Mouse (Mus musculus): ENCODE data around the gene Rhbg.

Gene Rhbg

DNA sequence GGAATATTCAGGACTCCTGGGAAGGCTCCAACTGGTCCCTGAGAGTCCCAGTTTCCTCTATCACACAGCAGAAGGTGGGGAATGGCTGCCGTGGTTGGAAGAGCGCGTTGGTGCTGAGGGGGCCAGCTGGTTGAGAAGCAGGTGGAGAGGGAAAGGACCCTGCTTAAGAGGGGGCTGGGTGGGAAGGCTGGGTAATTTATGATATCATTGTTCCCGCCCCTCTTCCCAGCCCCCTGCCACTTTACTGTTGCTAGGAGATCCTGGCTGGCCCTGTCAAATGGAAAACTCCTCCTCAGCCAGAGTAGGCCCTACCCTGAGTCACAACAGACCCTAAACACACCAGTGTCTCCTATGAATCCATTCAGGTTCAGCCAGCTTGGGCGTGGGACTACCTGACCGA is 26.5 kb downstream of the Rhbg start:
- DNase-seq = no peak

DNA sequence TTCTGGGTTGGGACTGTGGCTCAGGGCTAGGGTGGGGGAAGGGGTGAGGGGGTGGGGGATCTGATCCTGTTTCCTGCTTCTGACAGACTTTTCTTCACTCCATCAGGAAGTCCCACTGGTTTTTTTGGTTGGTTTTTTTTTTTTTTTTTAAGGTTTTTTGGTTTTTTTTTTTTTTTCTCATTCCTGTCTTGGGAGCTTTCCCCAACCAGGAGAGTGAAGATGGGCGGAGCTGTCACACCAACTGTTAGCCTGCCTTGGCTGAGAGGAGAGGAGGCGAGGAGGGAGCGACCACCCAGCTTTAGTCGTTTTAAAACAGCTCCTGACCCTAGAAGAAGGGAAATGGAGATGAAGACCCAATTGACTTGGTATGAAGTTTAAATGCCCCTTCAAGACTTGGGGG is 27.2 kb downstream of the Rhbg start:
- DNase-seq = no peak

DNA sequence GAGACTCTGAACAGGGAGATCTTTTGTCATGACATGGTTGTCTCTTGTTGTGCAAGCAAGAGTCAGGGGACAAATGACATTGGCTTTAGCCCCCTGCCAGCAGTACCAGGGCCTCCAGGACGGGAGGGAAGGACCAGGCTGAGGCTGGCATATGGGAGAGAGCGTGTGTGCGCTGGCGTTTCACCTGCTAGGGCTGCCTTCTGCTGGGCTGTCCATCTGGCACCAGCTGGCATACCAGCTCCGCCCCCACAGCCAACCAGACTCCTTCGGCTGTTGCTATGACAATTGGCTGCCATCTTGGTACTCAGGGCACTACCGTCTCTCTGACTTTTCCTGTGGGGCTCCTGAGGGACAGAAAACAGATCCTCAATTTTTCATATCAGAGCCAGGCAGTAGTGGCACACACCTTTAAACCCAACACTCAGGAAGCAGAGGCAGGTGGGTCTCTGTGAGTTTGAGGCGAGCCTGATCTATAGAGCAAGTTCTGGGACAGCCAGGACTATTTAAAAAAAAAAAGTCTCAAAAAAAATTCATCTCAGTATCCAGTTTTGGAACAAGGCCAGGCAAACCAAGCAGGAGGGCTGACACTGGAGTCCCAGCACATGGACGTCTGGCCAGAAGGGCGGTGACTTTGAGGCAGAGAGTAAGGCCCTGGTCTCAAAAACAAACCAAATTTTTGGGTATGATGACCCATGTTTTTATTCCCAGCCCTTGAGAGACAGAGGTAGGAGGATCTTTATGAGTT is 28.2 kb downstream of the Rhbg start:
- DNase-seq = no peak

DNA sequence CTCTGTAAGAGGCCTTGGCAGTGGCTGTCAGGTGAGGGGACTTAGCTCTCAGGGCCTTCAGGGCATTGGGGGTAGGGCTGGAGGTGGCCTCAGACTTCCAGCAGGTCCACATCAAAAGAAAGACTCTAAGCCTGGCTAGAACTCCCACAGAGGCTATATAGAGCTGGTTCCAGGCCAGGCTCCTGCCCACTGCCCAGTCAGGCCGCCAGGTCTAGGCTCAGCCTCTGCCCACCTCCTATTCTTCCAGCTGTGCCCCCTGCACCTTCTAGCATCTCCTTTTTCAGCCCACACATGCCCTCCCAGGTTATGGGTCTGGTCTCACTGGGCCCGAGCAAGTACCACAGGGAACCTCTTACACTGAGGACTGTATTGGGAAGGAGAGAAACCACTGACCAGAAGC is 29.6 kb downstream of the Rhbg start:
- no peak for DNase-seq

DNA sequence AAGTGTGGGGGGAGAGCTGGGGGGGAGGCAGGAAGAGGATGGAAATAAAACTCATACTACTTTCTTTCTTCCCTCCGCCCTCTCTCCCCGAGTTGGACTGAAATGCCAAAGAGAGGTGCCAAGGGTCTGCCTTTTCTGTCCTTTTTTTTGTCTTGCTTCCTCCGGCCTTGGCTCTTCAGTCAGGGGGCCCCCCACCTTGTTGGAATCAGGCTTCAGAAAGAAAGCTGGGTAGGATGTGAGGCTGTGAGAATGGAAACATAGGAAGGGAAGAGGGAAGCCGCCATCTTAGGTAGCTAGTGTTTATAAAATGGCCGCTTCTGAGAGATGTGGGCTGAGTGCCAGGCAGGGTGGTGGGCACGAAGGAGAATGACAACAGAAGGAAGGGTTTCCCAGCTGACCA is 32.1 kb downstream of the Rhbg start:
- DNase-seq = no peak

DNA sequence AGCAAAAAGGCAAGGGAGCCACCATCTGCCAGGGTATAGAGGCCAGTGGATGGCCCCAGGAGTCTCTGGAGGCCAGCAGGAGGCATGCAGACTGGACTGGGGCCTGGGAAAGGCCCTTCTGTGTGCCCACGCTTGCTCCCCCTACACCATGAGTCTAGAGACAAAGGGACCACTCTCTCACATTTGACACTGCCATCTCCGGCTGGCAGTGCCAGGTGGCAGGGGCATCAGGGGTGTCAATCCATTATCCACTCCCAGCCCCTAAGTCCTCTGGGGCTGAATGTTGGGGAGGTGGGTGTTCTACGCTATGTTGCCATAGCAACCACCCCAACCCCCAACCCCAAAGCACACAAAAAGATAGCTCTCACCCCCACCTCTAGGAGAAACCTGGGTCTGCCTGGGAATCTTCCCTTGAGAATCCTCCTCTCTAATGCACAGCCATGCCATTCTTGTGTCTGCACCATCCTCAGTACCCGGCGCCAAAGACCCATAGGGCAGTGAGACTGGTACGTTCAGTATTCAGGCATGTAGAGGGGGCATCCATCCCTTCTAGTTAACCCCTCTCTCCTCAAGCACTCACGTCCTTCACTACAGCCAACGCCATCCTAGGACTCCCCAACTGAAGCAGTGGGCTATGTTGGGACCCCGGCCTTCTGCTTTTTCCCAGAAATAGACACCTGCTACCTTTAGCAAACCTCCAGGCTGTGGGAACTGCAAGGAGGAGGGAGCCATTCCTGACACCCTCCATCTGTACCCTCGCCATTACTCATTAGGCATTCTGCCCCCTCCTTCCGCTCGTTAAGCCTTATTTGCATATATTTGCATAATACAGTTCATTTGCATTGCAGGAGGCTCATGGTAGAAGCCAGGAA is 32.8 kb downstream of the Rhbg start:
- no peak for DNase-seq

DNA sequence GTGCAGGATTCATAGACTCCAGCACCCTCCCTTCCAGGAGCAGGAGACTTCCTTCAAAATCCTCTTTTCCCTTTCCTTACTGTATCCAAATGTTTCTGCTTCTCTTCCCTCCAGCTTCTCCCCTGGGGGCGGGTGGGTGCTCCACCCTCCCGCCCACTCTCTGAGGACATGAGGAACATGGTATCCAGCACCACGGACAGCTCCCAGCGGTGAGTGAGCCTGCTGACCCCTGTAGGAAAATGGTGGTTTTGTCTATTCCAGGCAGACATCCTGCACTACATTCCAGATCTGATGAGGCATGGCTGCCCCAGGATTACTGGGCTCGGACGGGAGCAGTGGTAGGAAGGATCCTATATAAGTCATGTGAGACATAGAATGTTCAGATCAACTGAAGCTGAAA is 33.7 kb downstream of the Rhbg start:
- DNase-seq = peak; percentile 72 to 74

DNA sequence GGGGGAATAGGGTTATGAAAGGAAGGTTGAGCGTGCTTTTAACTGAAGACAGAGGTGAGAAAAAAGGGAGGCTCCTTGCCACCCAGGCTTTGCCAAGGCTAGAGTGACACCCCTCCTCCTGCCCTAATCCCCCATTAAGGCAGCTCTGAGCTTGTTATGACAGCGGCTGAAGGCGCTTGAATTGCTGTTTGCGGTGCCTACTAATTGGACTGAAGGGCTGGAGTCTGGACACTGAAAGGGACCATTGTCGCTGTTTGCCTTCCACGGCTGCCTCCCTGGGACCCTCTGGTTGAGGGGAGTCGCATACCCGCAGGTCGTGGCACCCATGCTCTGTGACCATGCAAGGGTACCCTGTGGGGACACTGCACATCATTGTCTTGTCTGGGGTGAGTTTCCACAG is 34.6 kb downstream of the Rhbg start:
- no peak for DNase-seq

DNA sequence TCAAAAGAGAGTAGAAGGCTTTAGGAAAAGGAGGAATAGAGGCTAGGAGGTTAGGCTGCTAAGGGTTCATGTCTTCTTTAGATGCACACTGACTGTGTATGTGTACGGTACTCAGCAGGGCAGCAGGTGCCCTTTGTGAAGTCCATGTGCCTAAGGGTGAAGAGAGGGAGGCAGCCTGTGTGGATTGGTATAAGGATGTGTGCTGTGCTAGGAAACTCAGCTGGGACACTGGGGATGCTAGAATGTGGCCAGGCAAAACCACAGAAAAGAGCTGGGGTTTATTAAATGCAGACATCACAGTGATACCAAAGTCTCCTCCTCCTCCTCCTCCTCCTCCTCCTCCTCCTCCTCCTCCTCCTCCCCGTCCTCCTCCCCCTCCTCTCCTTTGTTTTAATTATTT is 36.8 kb downstream of the Rhbg start:
- DNase-seq = no peak

DNA sequence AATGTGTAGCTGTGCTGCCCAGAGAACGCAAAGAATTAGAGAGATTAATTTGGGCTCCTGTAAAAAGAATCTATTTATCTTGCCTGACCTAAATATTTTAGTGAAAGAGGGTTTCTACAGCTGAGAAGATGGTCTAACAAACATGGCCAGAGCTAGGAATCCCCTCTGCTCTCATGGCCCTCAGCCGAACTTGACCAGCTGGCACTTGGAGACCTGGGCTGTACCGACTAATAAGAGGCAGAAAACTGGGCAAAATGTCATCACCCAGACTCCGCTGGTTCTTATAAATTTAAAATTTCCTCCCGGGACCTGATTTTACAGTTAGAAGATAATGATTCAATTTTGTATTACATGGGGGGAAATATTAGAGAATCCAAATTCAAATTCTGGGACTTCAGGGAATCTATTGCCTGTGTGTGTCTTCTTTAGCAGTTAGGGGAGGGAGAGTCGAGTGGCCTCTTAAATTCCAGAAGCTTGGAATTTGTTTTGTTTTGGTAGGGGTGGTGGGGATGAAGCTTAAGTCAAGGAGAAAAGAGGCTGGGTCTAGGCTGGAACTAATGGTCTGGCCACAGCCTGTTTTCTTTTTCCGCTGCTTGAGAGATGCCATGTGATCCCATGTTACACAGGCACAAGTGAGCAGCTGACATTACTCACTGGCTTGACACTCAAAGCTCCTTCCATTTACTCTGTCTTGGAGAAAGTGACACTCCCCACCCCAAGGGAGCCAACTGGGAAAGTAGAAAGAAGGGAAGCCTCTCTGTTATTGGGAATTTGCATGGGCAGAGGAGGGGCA is 37.8 kb downstream of the Rhbg start:
- DNase-seq = no peak

DNA sequence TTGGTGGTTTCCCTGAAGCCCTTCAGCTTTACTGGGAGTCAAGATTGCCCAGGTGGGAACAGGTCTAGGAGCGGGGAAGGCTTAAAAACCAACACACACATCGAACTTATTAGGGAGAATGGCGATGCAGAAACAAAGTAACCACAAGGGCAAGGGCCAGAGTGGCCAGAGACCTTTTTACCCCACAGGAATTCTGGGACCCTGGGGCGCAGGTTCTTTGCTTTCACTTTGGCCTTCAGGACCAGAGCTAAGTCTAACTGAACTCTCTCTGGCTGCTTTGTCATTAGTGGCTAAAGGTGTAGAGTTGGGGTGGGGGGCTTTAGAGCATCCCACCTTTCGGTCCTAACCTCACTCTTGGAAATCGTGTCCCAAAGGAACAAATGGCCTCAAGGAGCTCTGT is 38.4 kb downstream of the Rhbg start:
- no peak for DNase-seq

DNA sequence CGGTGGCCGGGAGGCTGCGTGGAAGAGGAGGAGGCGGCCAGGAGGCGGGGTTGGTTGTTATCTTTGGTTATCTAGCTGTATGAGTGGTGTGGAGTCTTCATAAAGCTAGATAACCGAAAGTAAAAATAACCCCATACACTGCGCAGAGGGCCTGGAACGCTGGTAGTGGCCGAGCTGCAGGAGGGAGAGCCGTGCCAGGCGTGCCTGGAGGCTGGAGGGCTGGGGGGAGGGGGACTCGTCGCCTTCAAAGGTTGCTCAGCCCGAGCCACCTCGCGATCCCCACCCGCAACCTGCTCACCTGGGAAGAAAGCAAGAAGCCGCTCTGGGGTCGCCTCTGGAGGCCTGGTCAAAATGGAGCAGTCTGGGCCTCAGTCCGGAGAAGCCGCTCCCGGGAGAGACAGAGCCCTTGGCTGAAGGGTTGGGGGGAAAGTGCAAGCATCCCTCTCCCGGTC is 38.9 kb downstream of the Rhbg start:
- no peak for DNase-seq

DNA sequence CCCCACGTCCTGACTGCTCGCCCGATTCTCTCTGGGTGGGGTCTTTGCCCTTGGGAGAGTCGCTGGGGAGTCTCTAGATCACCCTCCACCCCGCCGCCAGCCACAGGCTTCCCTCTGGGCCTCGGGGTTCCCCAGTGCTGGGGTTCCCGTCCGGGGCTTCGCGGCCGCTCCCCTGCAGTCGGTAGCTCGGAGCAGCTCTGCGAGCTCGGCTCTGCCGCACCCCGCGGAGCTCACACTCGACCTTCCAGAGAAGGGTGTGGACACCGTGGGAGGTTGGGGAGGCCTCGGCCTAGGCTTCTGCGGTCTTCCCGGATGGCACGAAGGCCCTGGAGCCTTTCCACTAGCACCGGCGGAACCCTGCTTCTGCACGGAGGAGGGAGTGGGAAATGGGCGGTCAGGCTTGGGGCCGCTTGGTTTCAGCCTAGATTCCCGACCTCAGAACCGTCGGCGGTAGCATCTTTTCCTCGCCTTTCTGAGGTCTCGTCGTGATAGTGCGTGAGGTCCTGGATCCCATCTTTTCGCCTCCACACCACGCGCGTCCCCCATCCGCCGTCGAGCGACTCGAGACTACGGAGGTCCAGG is 39.4 kb downstream of the Rhbg start:
- DNase-seq = peak; percentile 51 to 55

DNA sequence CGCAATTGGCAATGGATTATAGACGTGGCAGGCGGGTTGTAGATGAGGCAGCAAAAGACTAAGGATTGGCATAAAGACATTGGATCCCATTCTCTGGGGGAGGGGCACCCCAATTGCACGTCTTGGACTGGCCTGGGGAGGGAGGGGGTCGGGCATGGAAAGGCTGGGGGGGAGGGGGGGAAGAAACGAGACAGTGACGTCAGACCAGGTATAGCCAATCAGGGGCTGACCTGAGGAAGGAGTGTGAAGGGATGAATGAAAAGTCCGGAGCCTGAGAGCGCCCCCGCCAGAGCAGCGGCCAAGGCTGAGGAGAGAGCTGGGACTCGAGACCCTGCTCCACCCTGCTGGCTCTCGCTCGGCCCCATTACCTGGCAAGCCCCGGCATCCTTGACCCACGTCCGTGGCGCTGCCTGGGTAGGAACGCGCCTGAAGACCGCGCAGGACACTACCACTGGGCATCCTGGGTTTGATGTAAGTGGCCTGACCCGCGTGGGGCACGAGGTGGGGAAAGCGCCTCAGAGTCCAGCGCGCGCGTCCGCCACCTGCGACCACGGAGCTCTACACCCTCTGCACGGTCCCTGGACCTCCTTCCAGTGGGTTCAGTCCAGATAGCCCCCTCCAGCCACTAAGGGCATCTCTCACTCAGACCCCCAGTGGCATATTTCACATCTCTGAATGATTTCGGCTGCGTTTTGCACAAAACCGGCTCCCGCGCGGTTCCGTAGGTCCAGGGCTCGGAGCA is 40.1 kb downstream of the Rhbg start:
- DNase-seq = no peak

DNA sequence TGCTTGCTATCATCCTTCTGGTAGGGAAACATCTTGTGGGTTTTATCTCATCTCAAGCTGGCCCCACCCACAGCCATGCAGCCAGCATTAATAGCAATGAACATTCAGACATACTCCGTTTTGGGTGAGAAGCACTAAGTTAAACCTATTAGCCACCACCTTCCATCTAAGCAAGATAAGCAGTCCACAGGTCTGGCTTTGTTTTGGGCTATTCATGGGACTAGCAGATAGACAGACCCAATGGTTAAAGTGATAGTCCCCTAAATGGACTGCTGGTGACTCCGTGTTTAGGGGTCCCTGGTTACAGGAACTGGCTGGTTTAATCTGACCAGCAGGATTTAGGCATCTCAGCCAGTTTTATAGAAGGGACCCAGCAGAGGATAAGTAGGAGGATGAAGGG is 41.5 kb downstream of the Rhbg start:
- DNase-seq = no peak

DNA sequence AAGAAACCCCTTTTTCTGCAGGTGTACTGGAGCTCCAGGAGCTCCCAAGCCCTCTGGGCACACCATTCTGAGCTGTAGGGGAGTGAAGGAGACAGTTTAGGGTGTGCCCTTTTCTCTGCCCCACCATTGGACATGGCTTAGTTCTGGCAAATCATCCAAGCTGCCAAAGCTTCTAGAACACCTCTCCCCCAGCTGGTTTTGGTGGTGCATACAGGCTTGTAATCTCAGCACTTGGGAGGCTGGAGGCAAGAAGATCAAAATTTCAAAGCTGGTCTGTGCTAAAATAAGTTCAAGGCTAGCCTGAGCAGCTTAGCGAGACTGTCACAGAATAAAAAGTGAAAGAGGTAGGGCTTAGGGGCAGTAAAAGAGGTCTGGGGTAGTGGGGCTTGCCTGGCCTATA is 42.2 kb downstream of the Rhbg start:
- no peak for DNase-seq

DNA sequence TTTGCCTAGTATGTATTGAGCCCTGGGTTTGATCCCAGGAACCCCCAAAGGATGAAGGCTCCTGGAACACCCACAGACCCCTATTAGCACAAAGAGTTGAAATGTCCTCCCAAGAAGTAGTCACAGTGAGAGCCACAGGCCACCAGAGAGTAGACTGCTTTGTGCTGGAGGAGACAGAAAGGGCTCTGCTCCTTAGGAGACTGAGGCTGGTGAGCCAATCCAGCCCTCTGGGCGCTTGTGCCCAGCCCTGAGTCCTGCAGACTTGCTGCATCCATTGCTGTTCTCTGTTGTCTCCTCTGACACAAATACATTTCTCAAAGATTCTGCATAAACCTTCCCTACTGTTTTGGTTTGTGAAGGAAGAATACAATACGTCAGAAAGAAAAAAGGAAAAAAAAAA is 43.6 kb downstream of the Rhbg start:
- DNase-seq = no peak

DNA sequence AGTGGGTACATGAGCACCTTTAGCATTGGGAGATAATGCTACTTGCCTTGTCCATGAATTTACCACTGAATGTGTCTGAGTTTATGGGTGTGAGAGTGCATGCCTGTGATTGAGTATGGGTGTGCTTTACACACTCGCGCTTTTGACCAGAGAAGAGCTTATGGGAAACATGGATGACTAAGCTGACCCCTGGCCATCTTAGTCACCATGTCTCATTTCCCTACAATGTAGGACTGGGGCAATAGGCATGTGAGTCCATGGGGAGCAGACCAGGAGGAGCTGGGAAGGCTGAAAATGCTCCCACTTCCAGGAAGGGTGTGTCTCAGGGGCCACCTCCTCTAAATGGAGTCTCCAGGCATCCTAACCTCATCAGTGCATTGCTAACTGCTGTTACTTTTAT is 44.4 kb downstream of the Rhbg start:
- DNase-seq = no peak

DNA sequence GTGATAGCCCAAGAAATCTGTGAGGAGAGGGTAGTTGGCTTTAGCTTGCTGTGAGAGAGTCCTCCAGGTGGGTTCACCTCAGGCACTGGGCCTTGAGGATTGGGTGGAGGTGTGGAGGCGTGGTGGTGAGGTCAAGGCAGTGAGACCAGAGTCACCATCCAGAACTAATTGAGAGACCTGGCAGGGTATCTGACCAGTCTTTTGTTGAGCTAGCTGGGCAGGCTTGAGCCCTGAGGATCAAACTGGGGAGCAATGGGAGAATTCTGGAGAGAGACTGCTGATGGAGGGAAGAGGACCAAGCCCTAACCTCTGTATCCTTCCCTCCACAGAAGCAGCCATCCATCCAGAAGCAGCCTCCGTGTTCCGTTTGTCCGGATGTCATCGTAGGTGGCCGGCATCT is 45.2 kb downstream of the Rhbg start:
- no peak for DNase-seq

DNA sequence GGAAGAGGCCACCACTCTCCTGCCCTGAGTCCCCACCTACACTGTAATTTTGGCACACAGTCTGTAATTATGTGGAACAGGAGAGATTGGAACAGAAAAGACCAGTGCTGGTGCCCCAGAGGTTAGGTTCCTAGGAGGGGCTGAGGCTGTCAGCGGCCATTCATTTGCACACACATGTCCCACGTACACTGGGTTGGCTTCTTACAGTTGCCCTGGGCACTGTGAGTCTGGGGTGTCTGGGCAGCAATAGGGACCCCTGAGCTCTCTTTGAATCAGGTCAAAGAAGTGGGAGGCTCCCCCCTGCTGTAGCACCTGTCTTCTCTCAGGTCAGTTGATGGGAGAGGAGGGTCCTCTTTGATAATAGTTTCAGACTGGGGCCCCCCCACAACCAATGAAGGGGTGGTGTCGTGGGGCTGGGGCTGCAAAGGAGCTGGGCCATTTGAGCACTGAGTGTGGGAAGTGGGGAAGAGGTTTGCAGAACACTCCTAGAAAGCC is 46.2 kb downstream of the Rhbg start:
- DNase-seq = no peak

DNA sequence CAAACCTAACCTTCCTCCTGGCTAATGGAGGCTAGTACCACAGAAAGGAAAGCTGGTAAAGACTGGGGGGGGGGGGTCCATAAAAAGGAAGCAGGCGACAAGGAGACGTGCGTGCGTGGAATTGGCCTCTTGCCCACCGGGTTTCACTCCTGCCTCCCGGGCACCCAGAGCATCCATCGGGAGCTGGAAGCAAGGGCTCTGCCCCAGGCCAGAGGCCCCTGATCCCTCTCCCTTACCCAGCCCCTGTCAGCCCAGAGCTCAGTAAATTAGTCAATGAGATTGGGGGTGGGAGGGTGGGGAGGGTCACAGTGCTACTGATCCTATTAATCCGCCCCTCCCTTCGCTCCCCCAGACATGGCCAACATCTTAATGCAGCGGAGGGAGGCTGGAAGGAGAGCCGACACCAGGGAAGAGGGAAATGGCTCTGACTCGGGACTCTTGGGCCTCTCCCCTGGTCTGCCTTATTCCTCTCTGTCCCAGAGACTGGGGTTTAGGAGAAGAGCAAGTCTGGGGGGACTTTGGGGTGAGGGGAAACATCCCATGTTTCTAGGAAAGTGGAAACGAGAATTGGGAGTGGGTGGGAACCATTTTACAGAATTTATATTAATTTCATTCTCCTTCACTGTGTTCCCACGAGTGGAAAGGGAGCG is 46.9 kb downstream of the Rhbg start:
- no peak for DNase-seq

DNA sequence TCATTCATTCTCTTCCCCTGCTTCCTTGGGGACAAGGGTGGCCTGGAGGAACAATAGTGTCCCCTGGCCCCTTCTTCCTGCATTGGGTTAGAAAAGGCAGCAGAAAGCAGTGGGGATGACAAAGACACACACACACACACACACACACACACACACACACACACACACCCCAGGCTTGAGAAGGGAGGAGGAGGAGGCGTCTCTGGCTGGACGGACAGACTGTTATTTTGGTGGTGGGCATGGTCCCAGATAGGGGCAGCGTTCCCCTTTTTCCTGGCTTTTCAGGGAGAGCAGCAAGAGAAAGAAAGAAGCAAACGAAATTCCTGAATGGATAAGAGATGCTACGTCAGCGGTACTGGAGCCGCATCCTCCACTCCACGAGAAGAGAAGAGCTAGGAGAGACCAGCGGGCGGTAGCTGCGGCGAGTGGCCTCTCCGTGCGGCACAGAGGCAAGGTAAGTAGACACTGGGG is 47.6 kb downstream of the Rhbg start:
- DNase-seq = no peak

Data from B cell, adult 2 months (primary cell).